Comparison of ENCODE assay signal across 7 mouse cellular contexts in the genomic region with DNA sequence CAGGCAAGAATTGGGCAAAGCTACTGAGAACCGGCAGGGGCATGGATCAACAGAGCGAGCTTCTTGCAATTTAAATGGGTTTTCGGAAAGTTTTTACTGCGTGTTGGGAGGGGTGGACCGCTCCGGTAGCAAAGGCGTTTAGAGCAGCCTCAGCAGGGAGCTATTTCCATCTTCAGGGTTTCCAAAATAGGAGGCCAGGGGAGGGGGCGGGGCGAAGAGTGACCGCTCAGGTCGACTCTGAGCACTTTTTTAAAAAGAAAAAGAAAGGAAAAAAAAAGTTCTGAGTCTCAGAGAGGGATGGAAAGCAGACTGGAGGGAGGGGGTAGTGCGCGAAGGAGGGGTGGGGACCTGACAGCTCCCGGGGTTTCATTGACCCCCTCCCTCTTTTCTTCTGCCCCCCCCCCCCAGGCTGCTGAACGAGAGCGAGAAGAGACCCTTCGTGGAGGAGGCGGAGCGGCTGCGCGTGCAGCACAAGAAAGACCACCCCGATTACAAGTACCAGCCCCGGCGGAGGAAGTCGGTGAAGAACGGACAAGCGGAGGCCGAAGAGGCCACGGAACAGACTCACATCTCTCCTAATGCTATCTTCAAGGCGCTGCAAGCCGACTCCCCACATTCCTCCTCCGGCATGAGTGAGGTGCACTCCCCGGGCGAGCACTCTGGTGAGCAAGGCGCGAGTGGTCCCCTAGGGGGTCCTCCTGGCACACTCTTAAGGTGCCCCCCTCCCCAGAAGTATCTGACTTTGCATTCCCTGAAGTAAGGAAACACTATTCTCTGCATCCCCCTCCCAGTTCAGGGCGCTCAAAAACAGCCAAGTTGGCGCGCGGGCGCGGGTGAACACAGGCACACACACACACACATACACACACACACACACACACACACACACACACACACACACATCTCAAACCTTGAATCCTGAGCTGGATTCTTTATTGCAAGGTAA. TPM values are rescaled to one million over a fixed set of nuclear protein-coding genes. Genes with fewer than 3 reads are reported as not detected.
DNase-seq lines count a peak whose midpoint lies in the region; ATAC-seq and TF ChIP-seq lines count a peak whose summit lies in the region.

No protein-coding gene starts in this region.

- TF ChIP-seq EP300 in liver, postnatal 0 days (IDR thresholded peaks at IDR 0.05; ENCODE audit: low read depth): no peak

- intact Hi-C loops in left cerebral cortex, postnatal 25 days (cut with DNase I): loop anchor here (2.0 to 5.0 kb wide), 2 partner anchors 199 to 381 kb away; no protein-coding TSS in a partner anchor

- DNase-seq in left cerebral cortex, postnatal 25 days (ENCODE audit: low spot score in 2 of 2): peak; percentile 20 to 32
- no peak for DNase-seq in left cerebral cortex, adult 11 months (ENCODE audit: low spot score)
- DNase-seq in liver, postnatal 0 days: no peak
- no peak for DNase-seq in spleen, adult 18-20 months
- DNase-seq in layer of hippocampus, postnatal 36 days: no peak

- peak overlapping the region; percentile 76 for H3K4me3 ChIP-seq in cortical plate, adult 2 months (ENCODE audit: insufficient read depth, low read length)
- peak overlapping the region; percentile 59 for H3K4me3 ChIP-seq in heart, embryonic 15.5 days
- H3K4me3 ChIP-seq in liver, postnatal 0 days (ENCODE audit: low read depth, low read length): peak overlapping the region; percentile 55

- no peak for TF ChIP-seq CTCF in cortical plate, adult 2 months (IDR thresholded peaks at IDR 0.05; ENCODE audit: extremely low read depth, insufficient read depth, low read length)
- no peak for TF ChIP-seq CTCF in liver, postnatal 0 days (IDR thresholded peaks at IDR 0.05; ENCODE audit: low read depth)

- peaks cover 76% of the 10 kb centered on the region for H3K27me3 ChIP-seq in heart, embryonic 15.5 days
- H3K27me3 ChIP-seq in liver, postnatal 0 days (ENCODE audit: insufficient read depth, low read length): peaks cover 65% of the 10 kb centered on the region

- no peak for ATAC-seq in heart, embryonic 15.5 days (replicated peaks; ENCODE audit: insufficient number of reproducible peaks, insufficient read depth, low FRiP score, low read depth)
- no peak for ATAC-seq in liver, postnatal 0 days

- H3K36me3 ChIP-seq in heart, embryonic 15.5 days: no peaks in the 10 kb centered on the region
- H3K36me3 ChIP-seq in liver, postnatal 0 days (replicated peaks; ENCODE audit: insufficient read depth, low read length): no peaks in the 10 kb centered on the region

- H3K27ac ChIP-seq in cortical plate, adult 2 months (ENCODE audit: insufficient read depth, low read length): no peak overlapping the region
- H3K27ac ChIP-seq in heart, embryonic 15.5 days: peak overlapping the region; percentile 75
- no peak overlapping the region for H3K27ac ChIP-seq in liver, postnatal 0 days (ENCODE audit: low read depth)

- H3K9me3 ChIP-seq in heart, embryonic 15.5 days (replicated peaks): no peaks in the 10 kb centered on the region
- H3K9me3 ChIP-seq in liver, postnatal 0 days (ENCODE audit: low read length): no peaks in the 10 kb centered on the region

- peak overlapping the region; percentile 87 for H3K4me2 ChIP-seq in heart, embryonic 15.5 days
- peak overlapping the region; percentile 71 for H3K4me2 ChIP-seq in liver, postnatal 0 days (ENCODE audit: low read depth, low read length)

- WGBS in heart, embryonic 15.5 days: 2% methylated on average over 42 of the region's 42 CpGs
- under 1% methylated on average over 34 of the region's 42 CpGs for WGBS in liver, postnatal 0 days (ENCODE audit: insufficient replicate concordance)

- peak overlapping the region; percentile 59 for H3K9ac ChIP-seq in heart, embryonic 15.5 days
- H3K9ac ChIP-seq in liver, postnatal 0 days (replicated peaks): no peak overlapping the region

- no peaks in the 10 kb centered on the region for H3K4me1 ChIP-seq in cortical plate, adult 2 months (ENCODE audit: control insufficient read depth, insufficient read depth, low read length)
- peaks cover 44% of the 10 kb centered on the region for H3K4me1 ChIP-seq in heart, embryonic 15.5 days (replicated peaks)
- peaks cover 5% of the 10 kb centered on the region for H3K4me1 ChIP-seq in liver, postnatal 0 days (ENCODE audit: insufficient read depth)

- no peak for TF ChIP-seq POLR2A in cortical plate, adult 2 months (IDR thresholded peaks at IDR 0.05; ENCODE audit: extremely low read depth, insufficient read depth, low read length)

RNA-seq across cellular contexts. Expression of gene Sox9, which starts 1.6 kb away (rescaled TPM):
- 10 to 100 TPM; 25.7 to 25.9 TPM for total RNA-seq in left cerebral cortex, postnatal 25 days (2021)
- polyA plus RNA-seq in cortical plate, adult 2 months (2012; rRNA removed): 19.2 and 21.8 TPM in 2 replicates
- polyA plus RNA-seq in heart, embryonic 15.5 days (2015; fragmentation: Nextera tagmentation; extraction: Ambion mirVana): 24.7 and 27.7 TPM in 2 replicates
- polyA plus RNA-seq in liver, postnatal 0 days (2015; fragmentation: Nextera tagmentation; extraction: Ambion mirVana): 2.5 TPM in 2 replicates
- total RNA-seq in layer of hippocampus, postnatal 36 days (2021): 10 to 100 TPM; 25.8 to 27.2 TPM

Comparison
In these comparisons a context has a peak if more than half of its experiments do, and no peak if none do; other contexts are left out.
1. DNase-seq: peak in left cerebral cortex, postnatal 25 days (2 of 2); none in left cerebral cortex, adult 11 months (single experiment), liver, postnatal 0 days (single experiment), spleen, adult 18-20 months (0 of 2) and layer of hippocampus, postnatal 36 days (0 of 2).
2. Peak in every context shown above with its lines, with median percentiles within 50 percentile points of each other: H3K4me3 ChIP-seq.